12 mouse cellular contexts compared by ENCODE assay signal in genomic region chr6:114094251-114094650, GRCm38 (mm10). TPM values are rescaled to one million over a fixed set of nuclear protein-coding genes. Genes with fewer than 3 reads are reported as not detected.
DNase-seq lines count a peak whose midpoint lies in the region; ATAC-seq and TF ChIP-seq lines count a peak whose summit lies in the region.
"Had no signal": no experiment of that assay in that cellular context is flagged by ENCODE, and none has a peak within 500 bp of the region (broad histone marks: within the 10 kb centered on the region; RNA-seq: fewer than 3 reads in every experiment).

No protein-coding gene starts in this region.

- no peaks in the 10 kb centered on the region for H3K79me2 ChIP-seq in heart, adult 2 months (replicated peaks; ENCODE audit: control insufficient read depth, insufficient read depth, low read length)

- DNase-seq in brain, adult 2 months (ENCODE audit: low read depth, low spot score): peak; percentile 86
- peak; percentile 57 for DNase-seq in forebrain, embryonic 14.5 days (ENCODE audit: low spot score)
- DNase-seq in layer of hippocampus, adult 9-11 months: peak; percentile 86
- peak; percentile 19 for DNase-seq in neural tube, embryonic 10.5 days (ENCODE audit: extremely low spot score, low spot score)
- no peak for DNase-seq in kidney, postnatal 4 days
- DNase-seq in heart, adult 2 months: no peak
- no peak for DNase-seq in lung, postnatal 25 days (ENCODE audit: low spot score)
- DNase-seq in kidney, postnatal 25 days: no peak
- DNase-seq: kidney, adult 8-10 months had no signal

- WGBS in forebrain, embryonic 14.5 days: 41% methylated on average over 16 of the region's 16 CpGs
- WGBS in heart, adult 2 months: 63% methylated on average over 16 of the region's 16 CpGs

- H3K9ac ChIP-seq in forebrain, embryonic 14.5 days (ENCODE audit: low read length): peak overlapping the region; percentile 17; the same call in 1 of the 2 replicates
- no peak overlapping the region for H3K9ac ChIP-seq in heart, adult 2 months (ENCODE audit: low read depth, low read length)
- H3K9ac ChIP-seq: embryonic facial prominence, embryonic 15.5 days had no signal

- no peak for TF ChIP-seq CTCF in heart, adult 2 months (IDR thresholded peaks at IDR 0.05)

- H3K4me1 ChIP-seq in forebrain, embryonic 14.5 days (ENCODE audit: control insufficient read depth, insufficient read depth, low read length): peaks cover 7% of the 10 kb centered on the region
- H3K4me1 ChIP-seq in heart, adult 2 months (ENCODE audit: control insufficient read depth, insufficient read depth, low read length): no peaks in the 10 kb centered on the region
- H3K4me1 ChIP-seq: embryonic facial prominence, embryonic 15.5 days; megakaryocyte, embryonic 14.5 days had no signal

- H3K36me3 ChIP-seq in forebrain, embryonic 14.5 days (ENCODE audit: control insufficient read depth, insufficient read depth, low read length): no peaks in the 10 kb centered on the region
- H3K36me3 ChIP-seq in heart, adult 2 months (ENCODE audit: control insufficient read depth, insufficient read depth, low read length): no peaks in the 10 kb centered on the region
- H3K36me3 ChIP-seq: embryonic facial prominence, embryonic 15.5 days; G1E had no signal

- TF ChIP-seq EP300 in heart, adult 2 months (IDR thresholded peaks at IDR 0.05; ENCODE audit: insufficient read depth, low read depth, low read length): no peak

- no peaks in the 10 kb centered on the region for H3K9me3 ChIP-seq in forebrain, embryonic 14.5 days (replicated peaks; ENCODE audit: control insufficient read depth, low read length)
- H3K9me3 ChIP-seq: embryonic facial prominence, embryonic 15.5 days; megakaryocyte, embryonic 14.5 days had no signal

- intact Hi-C loops in heart, adult 2 months (cut with DNase I): loop anchor here (10.0 kb wide), 1 partner anchor 371 kb away; no protein-coding TSS in a partner anchor

- H3K4me3 ChIP-seq in forebrain, embryonic 14.5 days (ENCODE audit: low read depth, low read length): no peak overlapping the region
- no peak overlapping the region for H3K4me3 ChIP-seq in heart, adult 2 months
- H3K4me3 ChIP-seq: embryonic facial prominence, embryonic 15.5 days; megakaryocyte, embryonic 14.5 days had no signal

- H3K4me2 ChIP-seq in forebrain, embryonic 14.5 days (ENCODE audit: low read length): no peak overlapping the region
- H3K4me2 ChIP-seq: embryonic facial prominence, embryonic 15.5 days had no signal

- ATAC-seq in forebrain, embryonic 14.5 days: peak; percentile 57

- H3K27me3 ChIP-seq in forebrain, embryonic 14.5 days (replicated peaks; ENCODE audit: control insufficient read depth, insufficient read depth, low read length): no peaks in the 10 kb centered on the region
- H3K27me3 ChIP-seq in heart, adult 2 months (ENCODE audit: control insufficient read depth, insufficient read depth, low read length): no peaks in the 10 kb centered on the region

- TF ChIP-seq POLR2A in heart, adult 2 months (IDR thresholded peaks at IDR 0.05; ENCODE audit: insufficient read depth, low read depth, low read length): no peak

- peak overlapping the region; percentile 21 for H3K27ac ChIP-seq in forebrain, embryonic 14.5 days (ENCODE audit: low read depth, low read length)
- no peak overlapping the region for H3K27ac ChIP-seq in heart, adult 2 months
- H3K27ac ChIP-seq: embryonic facial prominence, embryonic 15.5 days had no signal

RNA-seq across cellular contexts. Expression of gene Slc6a11, which starts 36.8 kb away (rescaled TPM):
- polyA plus RNA-seq in forebrain, embryonic 14.5 days (2014; fragmentation: Nextera tagmentation; extraction: Ambion mirVana): 8.1 and 11.6 TPM in 2 replicates
- total RNA-seq in heart, adult 2 months (2021): not detected
- not detected in 2 replicates for polyA plus RNA-seq in heart, adult 2 months (2012; rRNA removed)
- polyA plus RNA-seq: G1E had no signal

RNA-seq across cellular contexts. Expression of gene Atp2b2, which starts 51.8 kb away (rescaled TPM):
- polyA plus RNA-seq in forebrain, embryonic 14.5 days (2014; fragmentation: Nextera tagmentation; extraction: Ambion mirVana): 13.4 and 20.5 TPM in 2 replicates
- 1 to 10 TPM in 1 of 2 experiments, under 1 TPM in 1; 0.84 to 1.1 TPM for total RNA-seq in heart, adult 2 months (2021)
- 0.47 and 0.64 TPM in 2 replicates for polyA plus RNA-seq in heart, adult 2 months (2012; rRNA removed)
- polyA plus RNA-seq: G1E had no signal

Comparison
In these comparisons a context has a peak if more than half of its experiments do, and no peak if none do; other contexts are left out.
1. DNase-seq: peak in brain, adult 2 months (single experiment), forebrain, embryonic 14.5 days (single experiment), layer of hippocampus, adult 9-11 months (single experiment) and neural tube, embryonic 10.5 days (single experiment); none in kidney, postnatal 4 days (0 of 2), heart, adult 2 months (0 of 2), lung, postnatal 25 days (single experiment) and kidney, postnatal 25 days (0 of 2).